Mouse (Mus musculus): ENCODE data around the gene Tfeb. TPM values are rescaled to one million over a fixed set of nuclear protein-coding genes. Genes with fewer than 3 reads are reported as not detected.

Gene Tfeb
- polyA plus RNA-seq, 1 experiment from 2014 or later: 23.0 TPM

DNA sequence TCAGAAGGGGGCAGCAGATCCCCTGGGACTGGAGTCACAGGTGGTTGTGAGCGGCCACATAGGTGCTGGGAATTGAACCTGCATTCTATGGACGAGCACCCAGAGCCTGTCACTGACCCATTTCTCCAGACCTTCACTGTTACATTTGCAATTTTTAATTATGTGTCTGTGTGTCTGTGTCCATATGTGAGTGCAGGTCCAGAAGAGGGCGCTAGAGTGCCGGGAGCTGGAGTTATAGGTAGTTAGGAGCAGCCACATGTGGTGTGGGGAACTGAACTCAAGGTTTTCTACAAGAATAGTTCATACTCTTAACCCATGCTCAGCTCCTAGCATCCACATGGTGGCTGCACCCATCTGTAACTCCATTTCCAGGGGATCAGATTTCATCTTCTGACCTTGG, 60.1 kb downstream of the Tfeb start:
- Histone ChIP-seq H3K4me3 (replicated peaks; ENCODE audit: low read depth, low read length) (no peak overlapping the region), H3K4me1 (replicated peaks; ENCODE audit: insufficient read depth, low read length) (no peaks in the 10 kb centered on the region), H3K9ac (ENCODE audit: low read depth, low read length) (no peak overlapping the region), H3K9me3 (replicated peaks; ENCODE audit: low read length) (no peaks in the 10 kb centered on the region), H3K4me2 (ENCODE audit: low read length) (no peak overlapping the region), H3K36me3 (ENCODE audit: insufficient read depth, low read length) (no peaks in the 10 kb centered on the region), H3K27me3 (ENCODE audit: insufficient read depth, low read length) (no peaks in the 10 kb centered on the region), H3K27ac (no peak overlapping the region)
- DNase-seq (ENCODE audit: low spot score) (no peak), ATAC-seq (replicated peaks; ENCODE audit: low FRiP score, low read depth) (no peak)
- TF ChIP-seq CTCF (IDR thresholded peaks at IDR 0.05; ENCODE audit: low read depth): peak; percentile 39
- WGBS: 78% methylated on average over 4 of the region's 4 CpGs

DNA sequence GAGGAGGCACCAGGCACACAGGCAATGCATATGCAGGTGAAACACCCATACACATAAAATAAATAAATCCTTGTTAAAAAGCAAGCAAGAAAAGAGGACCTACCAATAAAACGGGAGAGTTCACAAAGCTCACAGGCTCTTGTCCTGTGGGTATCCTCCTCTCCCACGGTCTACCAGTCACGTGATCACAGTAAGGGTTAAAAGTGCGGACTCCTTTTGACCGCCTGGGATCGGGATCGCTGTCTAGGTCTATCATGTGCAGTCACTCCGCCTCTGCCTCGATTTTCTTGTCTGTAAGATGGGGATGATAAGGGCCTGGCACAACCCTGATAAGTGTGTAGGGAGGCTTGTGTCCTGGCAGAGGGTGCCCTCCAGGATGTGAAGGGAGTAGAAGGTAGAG, 60.6 kb downstream of the Tfeb start:
- no peak overlapping the region for H3K27ac ChIP-seq
- no peak overlapping the region for H3K4me3 ChIP-seq (replicated peaks; ENCODE audit: low read depth, low read length)
- H3K4me2 ChIP-seq (ENCODE audit: low read length): no peak overlapping the region
- no peaks in the 10 kb centered on the region for H3K9me3 ChIP-seq (replicated peaks; ENCODE audit: low read length)
- no peaks in the 10 kb centered on the region for H3K36me3 ChIP-seq (ENCODE audit: insufficient read depth, low read length)
- ATAC-seq (replicated peaks; ENCODE audit: low FRiP score, low read depth): no peak
- no peaks in the 10 kb centered on the region for H3K27me3 ChIP-seq (ENCODE audit: insufficient read depth, low read length)
- DNase-seq (ENCODE audit: low spot score): no peak
- no peak overlapping the region for H3K9ac ChIP-seq (ENCODE audit: low read depth, low read length)
- no peak for TF ChIP-seq CTCF (IDR thresholded peaks at IDR 0.05; ENCODE audit: low read depth)
- no peaks in the 10 kb centered on the region for H3K4me1 ChIP-seq (replicated peaks; ENCODE audit: insufficient read depth, low read length)
- WGBS: 55% methylated on average over 9 of the region's 9 CpGs

DNA sequence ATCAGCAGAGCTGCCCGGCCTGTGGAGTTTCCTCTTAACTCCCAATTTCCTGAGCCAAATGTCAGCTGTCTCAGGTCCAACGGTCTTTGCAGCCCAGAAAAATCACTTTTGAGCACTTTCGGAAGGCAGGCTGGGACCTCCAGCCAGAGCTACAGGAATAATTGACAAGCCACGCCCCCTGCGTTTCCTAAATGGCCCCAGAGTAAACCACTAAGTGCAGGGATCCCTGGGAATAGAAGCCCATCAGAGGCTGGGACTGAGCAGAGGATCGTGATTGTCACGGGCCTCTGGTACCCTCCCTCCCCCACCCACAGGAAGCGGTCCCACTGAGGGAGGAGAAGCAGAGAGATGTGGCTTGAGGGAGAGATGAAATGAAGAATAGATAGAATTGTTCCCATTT, 66.0 kb downstream of the Tfeb start:
- no peak for TF ChIP-seq CTCF (IDR thresholded peaks at IDR 0.05; ENCODE audit: low read depth)
- H3K27ac ChIP-seq: no peak overlapping the region
- peak; percentile 75 for DNase-seq (ENCODE audit: low spot score)
- no peak overlapping the region for H3K4me3 ChIP-seq (replicated peaks; ENCODE audit: low read depth, low read length)
- ATAC-seq (replicated peaks; ENCODE audit: low FRiP score, low read depth): no peak
- 0 out of 2 replicates have a peak, but pooled peaks cover 6% of the 10 kb centered on the region for H3K4me1 ChIP-seq (replicated peaks; ENCODE audit: insufficient read depth, low read length)
- H3K9ac ChIP-seq (ENCODE audit: low read depth, low read length): no peak overlapping the region
- no peaks in the 10 kb centered on the region for H3K9me3 ChIP-seq (replicated peaks; ENCODE audit: low read length)
- no peaks in the 10 kb centered on the region for H3K36me3 ChIP-seq (ENCODE audit: insufficient read depth, low read length)
- no peak overlapping the region for H3K4me2 ChIP-seq (ENCODE audit: low read length)
- H3K27me3 ChIP-seq (ENCODE audit: insufficient read depth, low read length): no peaks in the 10 kb centered on the region
- WGBS: 13% methylated on average over 8 of the region's 8 CpGs

DNA sequence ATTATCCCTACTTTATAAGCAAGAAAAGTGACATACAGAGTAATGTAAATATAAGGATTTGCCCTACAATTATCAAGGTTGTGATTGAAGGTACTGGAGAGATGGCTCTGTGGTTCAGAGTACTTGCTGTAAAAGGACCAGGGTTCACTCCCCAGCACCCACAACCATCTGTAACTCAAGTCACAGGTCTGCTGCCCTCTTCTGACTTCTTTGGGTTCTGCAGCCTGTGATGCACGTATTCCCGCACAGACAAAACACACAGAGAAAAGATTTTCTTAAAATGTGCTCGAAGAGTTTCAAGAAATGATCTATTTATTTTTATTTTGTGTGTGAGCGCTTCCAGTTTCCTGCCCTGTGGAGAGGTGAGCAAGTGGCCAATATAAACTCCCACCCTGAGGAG, 66.8 kb downstream of the Tfeb start:
- H3K4me3 ChIP-seq (replicated peaks; ENCODE audit: low read depth, low read length): no peak overlapping the region
- 0 out of 2 replicates have a peak, but pooled peaks cover 6% of the 10 kb centered on the region for H3K4me1 ChIP-seq (replicated peaks; ENCODE audit: insufficient read depth, low read length)
- DNase-seq (ENCODE audit: low spot score) (no peak), ATAC-seq (replicated peaks; ENCODE audit: low FRiP score, low read depth) (no peak)
- 92% methylated on average over 4 of the region's 4 CpGs for WGBS
- H3K9ac ChIP-seq (ENCODE audit: low read depth, low read length): no peak overlapping the region
- H3K27me3 ChIP-seq (ENCODE audit: insufficient read depth, low read length): no peaks in the 10 kb centered on the region
- H3K36me3 ChIP-seq (ENCODE audit: insufficient read depth, low read length): no peaks in the 10 kb centered on the region
- TF ChIP-seq CTCF (IDR thresholded peaks at IDR 0.05; ENCODE audit: low read depth): peak; percentile 10; the same call in 1 of the 2 replicates
- no peak overlapping the region for H3K4me2 ChIP-seq (ENCODE audit: low read length)
- no peak overlapping the region for H3K27ac ChIP-seq
- H3K9me3 ChIP-seq (replicated peaks; ENCODE audit: low read length): no peaks in the 10 kb centered on the region

DNA sequence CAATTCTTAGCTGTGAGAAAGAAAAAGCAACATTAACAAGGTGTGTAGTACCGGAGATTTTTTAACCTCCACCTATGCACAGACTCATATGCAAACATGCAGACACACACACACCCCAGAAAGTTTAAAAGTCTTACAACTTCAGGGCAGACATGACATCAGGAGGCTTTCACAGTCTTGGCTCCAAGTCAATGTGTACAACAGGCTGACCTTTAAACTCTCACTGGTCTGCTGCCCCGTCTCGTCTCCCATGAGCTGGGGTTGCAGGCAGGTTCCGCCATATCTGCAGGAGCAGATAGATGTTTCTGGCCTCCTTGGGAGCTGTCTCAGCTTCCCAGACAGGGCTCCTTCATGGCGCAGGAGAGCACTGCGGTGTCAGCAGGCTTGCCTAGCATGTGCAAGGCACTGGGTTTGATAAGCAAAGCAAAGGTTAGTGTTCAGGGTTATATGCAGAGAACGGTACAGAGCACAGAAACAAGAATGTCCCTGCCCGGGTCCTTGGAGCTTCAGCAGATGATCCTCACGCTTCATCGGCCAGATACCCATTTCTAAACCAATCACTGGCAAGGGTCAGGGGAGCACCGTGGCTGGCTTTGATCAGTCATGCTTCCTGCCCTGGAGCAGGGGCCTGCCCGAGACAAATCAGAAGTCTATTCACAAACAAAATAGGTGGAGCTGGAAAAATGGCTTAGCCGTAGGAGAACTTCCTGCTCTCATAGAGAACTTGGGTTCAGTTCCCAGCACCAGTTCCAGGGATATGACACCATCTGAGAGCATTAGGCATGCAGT, 68.4 kb downstream of the Tfeb start:
- no peak for TF ChIP-seq CTCF (IDR thresholded peaks at IDR 0.05; ENCODE audit: low read depth)
- Histone ChIP-seq H3K36me3 (ENCODE audit: insufficient read depth, low read length) (no peaks in the 10 kb centered on the region), H3K9me3 (replicated peaks; ENCODE audit: low read length) (no peaks in the 10 kb centered on the region), H3K27me3 (ENCODE audit: insufficient read depth, low read length) (no peaks in the 10 kb centered on the region), H3K27ac (no peak overlapping the region), H3K9ac (ENCODE audit: low read depth, low read length) (no peak overlapping the region), H3K4me2 (ENCODE audit: low read length) (no peak overlapping the region), H3K4me1 (replicated peaks; ENCODE audit: insufficient read depth, low read length) (0 out of 2 replicates have a peak, but pooled peaks cover 6% of the 10 kb centered on the region), H3K4me3 (replicated peaks; ENCODE audit: low read depth, low read length) (no peak overlapping the region)
- no peak for DNase-seq (ENCODE audit: low spot score)
- 35% methylated on average over 13 of the region's 13 CpGs for WGBS
- ATAC-seq (replicated peaks; ENCODE audit: low FRiP score, low read depth): no peak

DNA sequence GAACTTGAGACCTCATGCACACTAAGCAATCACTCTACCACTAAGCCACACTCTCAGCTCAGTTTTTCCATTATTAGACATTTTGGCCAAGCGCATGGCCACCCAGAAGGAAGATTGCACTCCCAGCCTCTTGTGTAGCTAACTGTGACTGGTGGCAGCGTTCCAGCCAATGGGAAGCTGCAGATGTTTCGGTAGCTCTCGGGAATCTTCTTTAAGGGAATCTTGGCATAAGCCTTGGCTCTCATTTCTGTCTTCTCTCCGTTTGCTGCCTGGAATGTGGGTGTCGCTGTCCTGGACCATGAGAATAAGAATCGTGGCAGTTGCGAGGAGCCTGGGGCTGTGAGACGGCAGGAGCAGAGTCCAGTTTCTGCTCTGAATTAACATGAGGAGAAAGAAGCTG, 69.4 kb downstream of the Tfeb start:
- no peak overlapping the region for H3K9ac ChIP-seq (ENCODE audit: low read depth, low read length)
- ATAC-seq (replicated peaks; ENCODE audit: low FRiP score, low read depth) (no peak), DNase-seq (ENCODE audit: low spot score) (peak; percentile 78)
- H3K4me3 ChIP-seq (replicated peaks; ENCODE audit: low read depth, low read length): no peak overlapping the region
- WGBS: 49% methylated on average over 9 of the region's 9 CpGs
- no peaks in the 10 kb centered on the region for H3K36me3 ChIP-seq (ENCODE audit: insufficient read depth, low read length)
- no peak overlapping the region for H3K4me2 ChIP-seq (ENCODE audit: low read length)
- H3K4me1 ChIP-seq (replicated peaks; ENCODE audit: insufficient read depth, low read length): 0 out of 2 replicates have a peak, but pooled peaks cover 6% of the 10 kb centered on the region
- H3K9me3 ChIP-seq (replicated peaks; ENCODE audit: low read length): no peaks in the 10 kb centered on the region
- H3K27ac ChIP-seq: no peak overlapping the region
- TF ChIP-seq CTCF (IDR thresholded peaks at IDR 0.05; ENCODE audit: low read depth): no peak
- H3K27me3 ChIP-seq (ENCODE audit: insufficient read depth, low read length): no peaks in the 10 kb centered on the region
